Mouse (Mus musculus) lung, adult 2 months (tissue): ENCODE data around the gene Cnga1.

ENCODE experiments used
- CTCF ChIP-seq: fragments of 200-500 bp; IDR thresholded peaks from 2 replicates; pipeline ENCODE4 v1.5.1; 2011; ENCODE audit warnings: mild to moderate bottlenecking, low read length, control low read depth; ENCODE audit not compliant: insufficient read depth
- POLR2A ChIP-seq: fragments of 200-500 bp; IDR thresholded peaks from 2 replicates; pipeline ENCODE4 v1.6.1; 2011; ENCODE audit warnings: low read depth, mild to moderate bottlenecking, control low read depth, low read length, borderline replicate concordance; ENCODE audit errors: extremely low read depth

DNA sequence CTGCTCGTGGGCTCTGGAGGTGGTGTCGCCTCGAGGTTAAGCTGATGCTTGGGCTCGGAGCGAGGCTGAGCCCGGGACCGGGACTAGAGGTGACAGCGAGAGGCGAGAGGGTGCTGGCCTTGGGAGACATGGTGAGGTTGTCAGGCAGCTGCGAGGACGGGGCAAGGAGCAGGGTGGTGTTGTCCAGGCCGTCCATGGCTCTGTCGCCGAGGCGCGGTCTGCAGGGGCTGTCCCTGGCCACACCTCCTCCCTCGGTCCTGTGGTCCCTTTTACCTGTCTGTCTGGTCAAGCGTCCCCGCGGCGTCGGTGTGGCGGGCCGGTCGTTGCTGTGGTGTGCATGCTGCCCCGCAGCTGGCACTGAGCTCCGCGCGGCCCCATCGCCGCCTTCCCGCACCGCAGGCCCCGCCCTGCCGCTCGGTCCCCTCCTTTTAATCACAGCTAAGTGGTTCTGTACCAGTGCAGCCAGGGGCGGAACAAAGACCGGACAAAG, 56.8 kb downstream of the Cnga1 start, which contains the start of gene Gm5868:
- no peak for TF ChIP-seq CTCF
- TF ChIP-seq POLR2A: no peak
